Mouse (Mus musculus) cerebellum, adult 11 months (tissue): ENCODE data around the gene Wdpcp.

Experiments used
- DNase-seq: peaks from one replicate; pipeline ENCODE4 v3.0.0; 2022

The Wdpcp gene

GRCm38 (mm10) chr11:21570109-21570474 is 1.9 kb upstream of the Wdpcp start:
- no peak for DNase-seq

DNA sequence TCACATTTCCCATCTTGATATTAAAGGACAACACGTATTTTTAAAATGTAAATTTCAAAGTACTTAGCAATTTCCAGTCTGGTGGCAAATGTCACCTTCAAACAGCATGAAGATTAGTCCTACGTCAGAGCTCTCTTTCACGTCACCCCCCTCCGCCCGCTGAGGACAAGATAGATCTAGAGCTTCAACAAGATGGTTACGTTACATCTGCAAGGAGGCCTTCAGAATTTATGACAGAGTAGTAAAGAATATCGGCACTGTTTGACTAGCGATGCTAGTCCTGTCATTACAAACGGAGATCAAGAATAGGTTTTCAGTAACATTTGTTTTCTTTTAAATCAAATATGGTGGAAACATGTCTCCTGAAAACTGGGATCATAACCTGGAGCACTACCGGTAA is 1.1 kb upstream of the Wdpcp start:
- peak; percentile 31 for DNase-seq

GRCm38 (mm10) chr11:21581472-21581871 is 9.4 kb downstream of the Wdpcp start:
- no peak for DNase-seq

GRCm38 (mm10) chr11:21583286-21583685 is 11.3 kb downstream of the Wdpcp start:
- DNase-seq: no peak

- no peak for DNase-seq
Measured at GRCm38 (mm10) chr11:21602497-21602896, 30.5 kb downstream of the Wdpcp start.

GRCm38 (mm10) chr11:21615915-21616314 is 43.9 kb downstream of the Wdpcp start:
- no peak for DNase-seq

DNA sequence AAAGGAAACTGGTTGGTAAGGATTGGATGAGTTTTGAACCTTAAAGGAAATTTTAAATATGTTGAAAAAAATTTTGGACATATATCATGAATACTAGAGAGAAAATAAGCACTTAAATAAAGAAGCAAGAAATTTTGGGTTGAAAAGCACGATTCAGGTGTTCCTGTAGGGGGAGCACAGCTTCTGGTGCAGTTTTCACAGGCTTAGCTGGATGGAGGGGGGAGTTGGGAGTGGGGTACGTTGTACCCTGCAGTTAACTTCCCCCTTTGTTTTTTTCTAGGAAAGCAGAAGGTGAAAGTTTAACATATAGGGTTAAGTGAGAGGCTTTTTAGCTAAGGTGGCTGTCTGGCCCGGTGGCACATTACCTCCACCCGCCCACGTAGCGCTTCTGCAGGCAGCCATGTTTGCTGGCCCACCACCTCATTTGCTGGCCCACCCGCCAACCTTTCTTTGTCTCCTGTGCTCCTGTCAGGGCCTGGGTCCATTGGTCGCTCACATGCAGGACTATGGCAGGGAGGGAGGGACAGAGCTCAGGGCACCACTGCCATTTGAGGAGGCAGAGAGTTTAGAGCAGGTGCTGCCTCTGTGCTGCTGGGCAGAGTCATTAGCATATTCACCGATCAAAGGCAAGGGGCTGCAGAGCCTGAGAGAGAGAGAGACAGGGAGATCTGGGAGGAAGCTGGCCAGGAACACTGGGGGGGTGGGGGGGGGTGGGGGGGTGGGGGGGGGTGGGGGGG is 62.3 kb downstream of the Wdpcp start:
- no peak for DNase-seq

GRCm38 (mm10) chr11:21638341-21638740 is 66.3 kb downstream of the Wdpcp start:
- DNase-seq: no peak

DNA sequence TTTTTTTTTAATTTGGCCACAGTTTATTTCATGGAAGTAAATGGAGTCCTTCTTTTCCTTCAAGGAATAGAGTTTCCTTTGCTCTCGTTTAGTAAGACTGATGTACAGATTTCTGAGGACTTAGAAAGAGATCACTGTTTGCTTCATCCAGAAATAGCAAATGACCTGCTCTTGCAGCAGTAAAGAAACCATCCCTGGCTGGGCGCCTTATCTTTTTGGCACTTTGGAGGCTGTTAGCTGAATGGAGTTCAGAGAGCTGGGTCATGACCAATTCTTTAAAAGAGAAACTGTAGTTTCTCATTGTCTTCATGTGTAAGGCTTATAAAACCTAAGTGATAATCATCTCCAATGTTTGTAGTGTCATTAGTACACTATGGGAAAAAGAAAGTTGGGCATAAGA is 67.5 kb downstream of the Wdpcp start:
- DNase-seq: no peak

GRCm38 (mm10) chr11:21644231-21644630 is 72.2 kb downstream of the Wdpcp start:
- no peak for DNase-seq

GRCm38 (mm10) chr11:21646136-21646535 is 74.1 kb downstream of the Wdpcp start:
- DNase-seq: no peak

DNA sequence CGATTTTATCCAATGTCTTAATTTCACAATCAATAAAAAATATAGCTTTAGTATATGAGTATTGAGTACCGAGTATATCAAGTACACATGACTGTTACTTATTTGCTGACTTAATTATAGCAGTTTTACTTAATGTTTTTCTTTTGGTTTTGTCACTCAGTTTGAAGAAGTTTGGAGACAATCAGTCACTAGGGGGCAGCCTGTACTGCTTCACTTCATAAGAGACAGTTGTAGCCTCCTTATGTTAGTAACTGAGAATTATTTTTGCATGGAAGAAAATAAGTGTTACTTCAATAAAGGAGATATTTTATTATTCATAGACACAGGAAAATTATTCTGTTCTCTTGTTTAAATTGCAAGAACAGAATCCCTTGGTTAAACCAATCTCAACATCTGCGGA is 87.0 kb downstream of the Wdpcp start:
- DNase-seq: no peak

DNA sequence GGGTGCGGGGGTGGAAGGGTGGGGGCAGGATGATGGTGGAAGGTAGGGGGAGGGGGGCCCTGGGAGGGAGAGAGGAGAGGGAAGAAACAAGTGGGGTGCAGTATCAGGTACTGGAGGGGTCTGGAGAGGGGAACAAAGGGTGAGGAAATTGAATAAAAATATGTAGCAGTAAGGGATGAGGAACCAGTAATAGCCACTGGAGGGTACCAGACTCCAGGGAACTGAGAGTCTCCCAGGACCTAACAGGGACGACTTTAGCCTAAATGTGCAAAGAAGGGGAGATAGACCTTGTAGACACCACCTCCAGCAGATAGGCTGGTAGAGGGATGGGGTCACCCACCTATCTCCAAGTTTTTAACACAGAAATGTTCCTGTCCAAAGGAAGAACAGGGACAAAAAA is 105.0 kb downstream of the Wdpcp start:
- DNase-seq: no peak

DNA sequence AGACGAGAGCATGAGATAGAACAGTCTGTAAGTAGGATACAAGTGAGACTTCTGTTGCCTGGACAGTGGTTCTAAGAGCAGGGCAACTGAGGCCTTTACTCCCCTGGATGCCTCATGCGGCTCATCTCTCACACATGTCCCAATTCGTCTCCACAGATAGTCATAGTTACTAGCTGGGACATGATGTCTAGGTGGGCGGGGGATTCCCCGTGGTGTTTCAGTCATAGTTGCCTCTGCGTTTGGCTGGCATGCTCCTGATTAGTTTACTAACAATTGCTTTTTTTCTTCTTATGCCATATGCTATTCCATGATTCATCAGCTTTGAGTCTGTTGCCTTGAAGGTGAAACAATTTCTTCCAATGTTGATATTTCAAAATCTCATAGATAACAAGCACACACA is 116.4 kb downstream of the Wdpcp start:
- DNase-seq: no peak

- DNase-seq: no peak
Measured at GRCm38 (mm10) chr11:21690730-21691129, 118.7 kb downstream of the Wdpcp start.

DNA sequence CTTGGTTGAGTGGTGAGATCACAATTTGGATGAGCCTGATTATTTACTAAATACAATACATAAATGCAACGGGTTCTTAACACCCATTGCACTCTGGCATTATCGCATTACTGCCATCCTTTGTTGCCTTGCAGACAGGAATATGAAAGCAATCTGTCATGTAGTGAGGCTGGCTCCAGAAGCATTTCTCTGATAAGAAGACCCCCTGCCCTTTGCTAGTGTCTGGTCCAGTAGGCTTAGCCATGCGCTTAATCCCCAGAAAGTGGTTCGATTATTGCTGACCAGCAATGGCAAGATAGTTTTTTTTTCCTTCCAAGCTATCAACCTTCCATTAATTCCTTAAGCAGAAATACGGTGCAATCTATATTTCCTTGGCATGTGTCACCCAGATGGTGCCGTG is 122.1 kb downstream of the Wdpcp start:
- DNase-seq: no peak

DNA sequence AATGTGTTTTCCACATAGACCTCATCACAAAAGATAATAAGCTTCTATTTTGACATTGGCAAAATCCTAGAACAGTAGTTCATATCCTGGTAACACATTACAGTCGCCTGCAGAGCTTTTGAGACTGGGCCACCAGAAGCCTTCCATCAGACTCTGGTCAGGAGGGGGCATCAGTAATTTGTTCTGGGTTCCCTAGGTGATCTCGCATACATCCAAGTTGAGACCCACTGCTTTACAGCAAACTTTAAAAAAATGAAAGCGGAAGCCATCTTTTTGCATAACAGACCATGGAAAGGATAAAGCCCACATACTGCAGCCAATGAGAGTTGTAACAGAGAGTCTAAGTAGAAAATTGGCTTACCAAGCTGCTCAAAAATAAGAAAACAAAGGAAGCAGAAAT is 125.6 kb downstream of the Wdpcp start:
- DNase-seq: no peak

- no peak for DNase-seq
Measured at GRCm38 (mm10) chr11:21713508-21713907, 141.5 kb downstream of the Wdpcp start.

DNA sequence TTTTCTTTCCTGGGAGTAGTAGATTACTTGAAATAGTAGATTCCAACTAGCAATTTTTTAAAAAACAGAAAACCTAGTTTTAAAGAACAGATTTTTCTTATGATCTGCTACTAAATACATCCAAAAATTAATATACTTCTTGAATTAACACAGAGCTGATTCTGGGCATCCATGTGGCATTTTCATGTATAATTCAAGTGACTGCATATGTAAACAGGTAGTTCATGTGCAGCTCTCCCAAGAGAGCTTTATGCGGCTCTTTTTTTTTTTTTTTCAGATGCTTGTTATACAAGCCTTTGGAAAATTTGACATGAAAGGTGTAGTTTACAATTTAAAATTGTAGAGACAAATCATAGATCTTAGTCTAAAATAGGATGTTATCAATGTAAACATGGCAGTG is 142.0 kb downstream of the Wdpcp start:
- DNase-seq: no peak

- no peak for DNase-seq
Measured at GRCm38 (mm10) chr11:21726329-21726728, 154.3 kb downstream of the Wdpcp start.

DNA sequence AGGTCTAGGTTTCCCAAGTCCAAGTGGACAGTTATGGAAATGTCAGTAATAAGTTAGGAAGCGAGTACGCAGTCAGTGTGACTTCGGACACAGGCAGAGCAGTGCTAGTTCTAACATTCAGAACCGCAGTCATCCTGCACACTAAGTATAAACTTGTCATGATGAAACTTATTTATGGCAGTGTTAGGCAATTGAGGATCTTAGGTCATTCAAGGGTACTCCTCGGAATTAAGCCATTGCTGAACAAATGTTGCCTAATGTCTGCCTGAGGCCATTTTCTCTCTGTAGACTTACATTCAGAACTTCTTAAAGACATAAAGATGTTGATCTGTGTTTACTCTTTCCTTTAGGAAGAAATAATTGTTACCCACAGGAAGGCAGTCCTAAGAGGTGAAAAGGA is 157.0 kb downstream of the Wdpcp start:
- DNase-seq: no peak

- no peak for DNase-seq
Measured at GRCm38 (mm10) chr11:21729961-21730360, 157.9 kb downstream of the Wdpcp start.

GRCm38 (mm10) chr11:21735272-21735671 is 163.2 kb downstream of the Wdpcp start:
- no peak for DNase-seq

- DNase-seq: no peak
Measured at GRCm38 (mm10) chr11:21749487-21749886, 177.5 kb downstream of the Wdpcp start.

DNA sequence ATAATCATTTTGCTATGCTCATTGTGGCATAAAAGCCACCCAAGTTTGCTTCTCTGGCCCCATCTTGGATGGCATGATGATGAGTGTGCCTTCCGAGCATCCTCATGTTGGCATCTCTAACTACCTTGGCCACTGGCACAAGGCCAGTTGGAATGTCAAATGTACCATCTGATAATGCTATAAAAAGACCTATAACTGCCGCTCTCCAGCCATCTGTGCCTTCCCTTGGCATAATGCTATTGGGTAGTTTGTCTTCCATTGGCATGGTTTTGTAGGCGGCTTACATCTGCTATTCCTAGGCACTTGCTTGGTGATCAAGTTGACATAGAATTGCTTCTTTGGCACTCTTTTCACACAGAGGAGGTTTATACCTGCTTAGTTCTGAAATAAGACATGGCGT is 191.2 kb downstream of the Wdpcp start:
- peak; percentile 59 for DNase-seq
